Mouse (Mus musculus) testis, postnatal 14 days (tissue): Measurements from ENCODE around the gene Cradd.

Experiments
- DNase-seq: peaks from one replicate; pipeline ENCODE4 v3.0.0; 2021; ENCODE audit warnings: low spot score

Cradd gene

DNA sequence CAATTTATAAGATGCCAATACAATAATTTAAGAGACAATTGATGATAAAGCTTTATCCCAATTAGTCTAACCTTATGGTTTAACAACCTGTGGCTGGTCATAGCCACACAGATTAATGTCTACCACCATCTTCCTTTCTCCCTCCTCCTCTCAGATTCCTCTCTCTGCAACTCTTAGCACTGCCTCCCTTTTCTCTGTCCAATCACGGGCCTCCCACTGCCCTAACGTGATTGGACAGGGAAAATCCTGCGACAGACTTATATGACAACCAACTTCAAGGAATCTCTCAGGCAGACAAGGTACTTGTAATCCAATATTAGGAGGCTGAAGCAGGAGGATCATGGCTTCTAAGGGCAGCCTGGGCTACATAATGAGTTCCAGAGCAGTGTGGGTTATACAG, 8.7 kb upstream of the Cradd start:
- no peak for DNase-seq

DNA sequence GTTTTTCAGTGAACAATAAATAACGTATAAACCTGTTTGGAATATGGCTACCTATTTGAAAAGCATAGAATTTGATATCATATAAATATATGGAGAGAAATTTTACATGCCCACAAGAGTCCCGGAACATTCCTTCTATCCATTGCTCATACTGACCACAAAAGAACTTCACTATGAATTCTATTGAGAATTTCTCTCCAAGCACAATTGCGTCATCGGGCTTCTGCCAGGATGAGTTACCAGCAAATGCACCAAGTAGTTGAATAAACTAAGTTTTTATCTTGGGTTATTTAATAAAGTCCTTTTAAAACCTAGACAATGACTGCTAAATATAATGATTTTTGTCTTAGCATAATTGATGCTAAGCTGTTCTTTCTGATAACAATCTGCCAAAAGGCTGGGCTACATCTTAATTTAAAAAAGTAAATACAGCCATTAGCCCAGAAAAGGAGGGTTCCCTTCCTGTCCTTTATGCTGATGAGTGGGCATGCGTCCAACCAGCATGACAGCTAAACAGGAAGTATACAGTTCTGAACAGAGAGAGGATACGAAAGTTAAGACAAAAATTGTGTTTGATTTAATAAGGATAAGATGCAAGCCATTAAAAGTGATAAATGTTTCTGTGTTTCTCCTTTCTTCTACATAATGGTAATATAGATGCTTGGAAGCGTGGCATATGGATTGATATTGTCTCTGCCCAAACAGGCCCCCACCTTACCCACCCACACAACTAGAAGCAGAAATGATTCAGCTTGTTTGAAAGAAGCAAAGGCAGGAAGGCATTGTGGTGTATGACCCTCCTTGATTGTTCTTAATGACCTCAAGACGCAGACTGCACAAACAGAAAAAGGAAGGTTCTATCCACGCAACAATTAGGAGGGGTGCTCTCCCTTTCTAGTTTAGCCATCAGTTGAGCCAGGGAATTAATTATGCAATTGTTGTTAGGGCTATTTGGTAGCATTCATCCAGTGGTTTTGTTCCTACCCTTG, 6.7 kb upstream of the Cradd start:
- no peak for DNase-seq

DNA sequence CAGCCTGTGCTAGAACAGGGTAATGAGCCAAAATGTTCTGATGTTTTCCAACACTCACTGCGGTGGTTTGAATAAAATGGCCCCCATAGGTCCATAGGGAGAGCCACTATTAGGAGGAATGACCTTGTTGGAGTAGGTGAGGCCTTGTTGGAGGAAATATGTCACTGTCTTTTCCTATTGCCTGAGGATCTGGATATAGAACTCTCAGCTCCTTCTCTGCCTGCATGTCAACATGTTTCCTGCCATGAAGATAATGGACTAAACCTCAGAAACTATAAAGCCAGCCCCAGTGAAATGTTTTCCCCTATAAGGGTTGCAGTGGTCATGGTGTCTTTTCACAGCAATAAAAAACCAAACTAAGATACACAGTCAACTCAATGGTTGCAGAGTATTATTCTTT, 6.0 kb upstream of the Cradd start:
- no peak for DNase-seq

DNA sequence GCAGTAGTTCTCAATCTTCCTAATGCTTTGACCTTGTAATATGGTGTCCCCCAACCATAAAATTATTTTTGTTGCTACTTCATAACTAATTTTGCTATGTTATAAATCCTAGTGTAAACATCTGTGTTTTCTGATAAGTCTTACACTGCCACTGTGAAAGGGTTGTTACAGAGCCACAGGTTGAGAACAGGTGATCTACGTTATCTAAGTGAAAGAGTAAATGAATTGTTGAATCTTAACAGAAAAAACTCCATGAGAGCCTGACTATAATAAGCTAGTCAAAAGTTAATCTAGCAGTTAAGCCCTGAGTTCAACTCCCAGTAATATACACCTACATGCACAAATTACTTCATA, 322 bp upstream of the Cradd start:
- DNase-seq: no peak

DNA sequence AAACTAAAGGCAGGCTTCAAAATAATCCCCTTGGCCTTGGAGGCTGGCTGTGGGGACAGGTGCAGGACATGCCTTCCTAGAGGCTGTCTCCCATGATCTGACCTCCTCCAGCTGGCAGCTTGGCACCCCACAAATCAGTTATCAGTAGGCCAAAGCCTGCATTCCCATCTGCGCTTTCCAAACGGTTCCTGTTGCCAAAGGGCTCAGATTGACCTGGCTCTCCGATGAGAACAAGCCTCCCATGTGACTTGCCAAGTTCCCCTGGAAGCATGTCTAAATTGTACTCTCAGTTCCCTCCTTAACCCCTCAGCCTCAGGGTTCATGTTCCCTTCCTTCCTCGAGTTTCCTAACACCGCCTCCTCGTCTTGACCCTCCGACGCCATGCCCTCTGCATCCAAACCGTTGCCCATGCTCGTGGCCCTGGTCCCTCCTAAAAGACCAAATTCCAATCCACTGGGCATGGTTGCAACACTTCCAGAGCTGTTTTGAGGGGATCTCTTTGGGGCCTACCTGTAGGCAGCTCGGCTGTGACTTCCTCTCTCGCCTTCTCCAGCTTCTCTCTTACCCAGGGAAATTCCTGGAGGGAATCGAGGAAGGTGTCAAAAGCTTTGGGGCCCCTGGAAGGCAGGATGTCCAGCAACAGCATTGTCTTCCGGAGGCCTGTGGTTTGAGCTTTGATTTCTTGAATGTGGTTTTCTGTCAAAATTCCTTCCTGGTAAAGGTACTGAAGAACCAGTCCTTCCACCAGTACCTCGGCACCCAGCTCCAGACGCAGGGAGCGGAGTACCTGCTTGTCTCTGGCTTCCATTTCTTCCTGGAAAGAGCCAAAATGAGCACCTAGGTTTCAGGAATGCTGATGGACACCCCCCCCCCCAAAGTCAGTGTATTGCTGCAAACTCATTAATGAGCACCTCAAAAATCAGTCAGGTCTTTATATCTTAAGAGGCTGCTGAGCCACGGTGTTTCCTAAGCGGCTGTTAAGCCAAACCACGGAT, 1.6 kb downstream of the Cradd start:
- DNase-seq: peak; percentile 75

DNA sequence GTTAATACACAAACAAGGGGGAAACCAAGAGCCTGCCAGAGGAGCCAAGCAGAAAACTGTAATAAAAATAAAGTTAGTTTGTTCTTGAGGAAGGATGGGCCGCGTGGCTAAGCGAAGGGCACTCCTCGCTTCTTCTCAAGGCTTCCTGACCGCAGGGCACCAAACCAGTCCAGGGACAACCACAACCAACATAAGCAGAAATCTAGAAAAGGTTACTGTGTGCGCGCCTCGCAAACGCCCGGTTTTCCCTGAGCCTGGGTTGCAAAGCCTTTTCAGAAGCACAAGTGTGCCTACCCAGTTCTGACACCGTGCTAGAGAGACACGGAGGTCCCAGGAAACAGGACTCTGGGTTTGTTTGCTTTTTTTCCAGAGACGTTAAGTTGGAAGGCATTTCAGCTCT, 4.9 kb downstream of the Cradd start:
- no peak for DNase-seq

DNA sequence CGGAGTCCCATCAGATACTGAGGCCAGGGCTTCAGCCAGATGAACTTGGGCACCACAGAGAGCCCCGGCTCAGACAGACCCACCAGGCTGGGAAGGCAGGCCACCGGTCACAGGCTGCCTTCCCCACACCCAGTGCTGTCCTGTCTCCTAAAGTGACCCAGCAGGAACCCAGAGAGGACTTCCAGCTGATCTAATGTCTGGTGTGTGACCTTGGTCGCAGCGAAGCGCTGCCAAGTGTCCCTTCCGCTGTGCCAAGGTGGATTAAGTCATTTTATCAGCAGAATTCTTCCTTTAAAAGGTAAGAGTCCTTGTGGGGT, 5.6 kb downstream of the Cradd start:
- peak; percentile 41 for DNase-seq

DNA sequence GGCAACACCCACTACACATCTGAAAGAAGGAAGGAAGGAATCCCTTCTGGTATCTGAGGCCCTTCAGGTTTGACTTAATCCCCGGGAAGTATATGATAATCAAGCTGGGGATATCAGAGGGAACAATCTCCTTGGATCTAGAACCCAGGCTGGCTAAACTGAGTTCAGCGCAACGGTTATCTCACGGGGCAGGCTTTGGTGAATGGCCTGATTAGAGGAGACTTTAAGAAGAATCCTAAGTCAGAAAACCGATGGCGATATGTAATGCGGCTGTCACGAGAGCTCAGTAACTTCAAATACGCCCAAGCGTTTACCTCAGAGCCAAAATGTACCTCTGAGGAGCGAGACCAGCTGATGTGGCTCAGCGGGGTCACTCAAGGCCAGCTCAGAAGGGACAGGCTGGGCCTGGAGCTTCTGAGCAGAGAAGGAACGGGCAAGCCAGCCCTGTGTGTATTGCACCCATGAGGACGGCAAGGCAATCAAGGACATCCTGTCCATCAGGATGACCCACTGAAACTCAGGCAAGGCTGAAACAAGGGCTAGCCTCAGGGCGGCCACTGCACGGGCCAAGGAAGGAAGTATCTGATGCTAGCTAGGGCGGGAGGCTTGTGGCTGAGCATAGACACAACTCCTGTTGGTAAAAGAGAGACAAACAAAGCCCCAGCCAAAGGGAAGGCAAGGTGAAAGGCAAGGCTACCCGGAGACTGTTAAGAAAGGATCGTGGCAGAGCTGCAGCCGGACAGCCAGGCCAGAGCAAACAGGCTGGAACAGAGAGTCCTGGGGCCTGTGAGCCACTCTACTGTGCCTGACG, 6.1 kb downstream of the Cradd start:
- peak; percentile 38 for DNase-seq

DNA sequence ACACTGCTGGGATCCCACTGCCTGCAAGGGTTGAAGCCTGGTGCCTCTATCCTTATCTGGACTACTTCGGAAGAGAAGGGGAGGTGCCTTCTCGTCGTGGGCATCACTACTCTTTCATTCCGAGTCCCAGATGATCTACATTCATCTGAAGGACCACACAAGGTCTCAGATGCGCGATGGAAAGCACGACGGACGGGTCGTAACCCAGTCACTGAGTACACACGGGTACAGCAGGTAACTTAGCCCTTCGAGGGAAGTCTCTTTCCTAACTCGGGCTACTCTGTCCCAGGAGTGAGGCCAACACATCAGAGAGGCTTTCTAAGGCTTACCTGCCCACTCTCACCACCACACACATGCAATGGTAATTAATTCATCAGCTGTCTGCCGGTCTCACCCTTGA, 6.8 kb downstream of the Cradd start:
- DNase-seq: no peak

DNA sequence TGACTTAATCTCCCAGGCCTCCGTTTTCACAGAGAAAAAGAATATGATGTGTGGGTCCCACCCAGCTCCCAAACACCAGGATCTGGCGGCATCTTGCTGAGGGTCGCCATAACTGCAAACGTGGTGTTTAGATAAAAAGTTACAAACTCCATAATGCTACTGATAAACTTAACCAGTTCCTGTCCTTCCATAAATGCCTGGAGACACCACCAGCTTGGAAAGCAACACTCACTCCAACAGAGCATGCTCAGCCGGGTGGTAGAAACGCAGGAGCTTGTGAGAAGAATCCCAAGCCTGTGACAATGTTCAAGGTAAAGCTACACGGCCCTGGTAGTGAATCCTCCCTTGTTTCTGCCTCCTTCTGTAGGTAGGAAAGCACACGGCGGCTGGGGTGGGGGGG, 7.3 kb downstream of the Cradd start:
- no peak for DNase-seq

DNA sequence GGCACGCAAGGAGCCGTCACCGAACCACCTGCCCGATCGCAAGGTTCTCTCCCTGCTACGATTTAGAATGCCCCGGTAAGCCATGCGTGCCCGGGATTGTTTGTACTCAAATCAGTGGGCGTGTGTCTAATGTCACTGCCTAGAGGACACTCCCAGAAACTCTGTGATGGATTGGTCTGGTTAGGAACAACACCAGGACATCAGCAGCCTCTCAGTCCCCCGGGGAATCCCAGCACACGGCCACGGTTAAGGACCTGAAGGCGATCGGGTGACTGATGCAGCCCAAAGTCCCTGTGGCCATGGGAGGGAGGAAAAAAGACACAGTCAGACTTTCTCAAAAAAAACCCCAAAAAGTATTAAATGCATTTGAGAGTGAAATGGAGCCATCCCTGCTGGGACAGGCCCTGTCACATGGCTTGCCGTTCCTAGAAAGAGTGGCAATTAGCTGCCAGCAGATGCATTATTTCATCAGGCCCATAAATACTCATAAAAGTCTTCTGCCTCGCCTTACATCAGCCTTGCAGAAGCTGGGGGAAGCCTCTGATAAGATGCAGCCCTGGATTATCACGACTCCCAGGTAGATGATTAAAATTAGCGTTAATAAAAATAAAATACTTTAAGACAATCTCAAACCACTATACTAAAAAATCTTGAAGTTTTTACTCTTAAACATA, 8.0 kb downstream of the Cradd start:
- no peak for DNase-seq

DNA sequence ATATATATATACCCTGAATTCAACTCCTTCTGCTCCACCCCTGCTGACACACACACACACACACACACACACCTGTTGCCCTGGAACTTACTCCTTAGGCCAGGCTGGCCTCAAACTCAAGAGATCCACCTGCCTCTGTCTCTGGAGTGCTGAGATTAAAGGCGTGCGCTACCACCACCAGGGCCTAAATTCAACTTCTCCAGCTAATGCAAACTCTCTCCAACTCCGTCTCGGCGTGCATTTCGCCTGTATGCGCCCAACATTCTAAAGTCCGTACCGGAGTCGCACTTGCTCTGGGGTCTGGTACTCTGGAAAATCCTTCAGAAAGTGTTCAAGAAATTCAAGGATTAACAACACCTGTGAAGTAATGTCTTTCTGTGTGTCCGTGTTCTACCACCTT, 8.6 kb downstream of the Cradd start:
- DNase-seq: no peak

DNA sequence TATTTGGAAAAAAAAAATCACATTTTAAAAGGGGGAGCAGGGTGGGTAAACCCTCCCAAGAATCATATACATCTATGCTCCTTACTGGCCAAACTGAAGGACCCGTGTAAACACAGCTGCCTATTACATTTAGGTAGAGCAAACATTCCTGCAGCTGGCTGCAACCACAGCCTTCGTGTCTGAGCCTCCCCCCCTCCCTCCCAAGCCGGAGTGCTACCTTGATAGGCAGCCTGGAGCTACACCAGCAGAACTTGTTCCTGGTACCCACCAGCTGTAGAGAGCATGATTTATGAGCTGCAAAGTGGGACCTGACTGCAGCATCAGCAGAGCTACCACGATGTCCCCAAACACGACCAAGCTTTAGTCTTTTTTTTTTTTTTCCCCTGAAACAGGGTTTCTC, 9.9 kb downstream of the Cradd start:
- no peak for DNase-seq

DNA sequence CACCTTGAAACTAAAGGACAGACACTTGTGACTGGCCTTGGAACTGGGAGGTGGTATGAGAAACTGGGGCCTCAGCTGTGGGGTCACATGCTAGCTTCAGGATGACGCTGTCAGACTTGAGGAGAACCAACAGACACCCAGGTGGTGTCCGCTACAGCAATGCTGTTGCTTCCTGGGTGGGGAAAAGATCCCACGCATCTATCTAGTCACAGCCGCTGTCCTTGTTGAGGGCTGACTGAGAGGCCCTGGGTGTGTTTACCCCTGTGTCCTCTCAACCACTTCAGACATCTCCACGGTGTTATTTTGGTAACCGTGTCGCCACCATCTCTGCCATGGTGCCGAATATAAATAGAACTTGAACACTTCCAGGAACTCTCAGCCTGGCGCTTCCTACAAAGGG, 10.4 kb downstream of the Cradd start:
- DNase-seq: no peak

DNA sequence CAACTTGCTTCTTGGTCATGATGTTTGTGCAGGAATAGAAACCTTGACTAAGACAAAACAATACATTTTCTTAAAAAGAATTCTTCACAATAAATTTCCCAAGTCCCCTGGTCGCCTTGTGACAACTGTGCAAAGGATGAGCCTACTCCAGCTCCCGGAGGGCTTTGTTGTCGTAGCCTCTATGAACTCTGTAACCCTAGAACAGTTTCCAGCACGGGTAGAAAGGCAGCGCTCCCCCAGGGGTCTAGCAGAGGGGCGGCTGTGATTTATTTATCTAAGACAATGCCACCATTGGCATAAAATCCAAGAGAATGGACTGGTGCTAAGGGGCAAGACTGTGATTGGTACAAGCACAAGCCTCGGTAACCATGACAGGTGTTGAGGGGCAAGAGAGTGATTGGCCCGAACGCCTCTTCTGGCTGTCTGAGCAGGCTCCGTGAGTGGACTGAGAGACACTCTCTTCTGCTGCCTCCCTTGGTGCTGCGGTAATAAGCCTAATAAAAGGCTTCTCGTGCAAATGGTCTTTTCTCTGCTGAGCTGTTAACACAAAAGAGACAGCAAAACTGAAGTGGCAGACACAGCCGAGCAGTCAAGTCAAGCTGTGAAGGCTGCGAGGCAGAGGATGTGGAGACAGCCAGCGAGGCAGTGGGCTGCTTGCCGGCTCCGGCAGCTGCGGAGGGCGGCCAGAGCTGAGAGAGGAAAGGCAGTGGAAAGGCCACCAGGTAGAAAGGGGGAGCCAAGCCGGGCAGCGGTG, 13.1 kb downstream of the Cradd start:
- no peak for DNase-seq

DNA sequence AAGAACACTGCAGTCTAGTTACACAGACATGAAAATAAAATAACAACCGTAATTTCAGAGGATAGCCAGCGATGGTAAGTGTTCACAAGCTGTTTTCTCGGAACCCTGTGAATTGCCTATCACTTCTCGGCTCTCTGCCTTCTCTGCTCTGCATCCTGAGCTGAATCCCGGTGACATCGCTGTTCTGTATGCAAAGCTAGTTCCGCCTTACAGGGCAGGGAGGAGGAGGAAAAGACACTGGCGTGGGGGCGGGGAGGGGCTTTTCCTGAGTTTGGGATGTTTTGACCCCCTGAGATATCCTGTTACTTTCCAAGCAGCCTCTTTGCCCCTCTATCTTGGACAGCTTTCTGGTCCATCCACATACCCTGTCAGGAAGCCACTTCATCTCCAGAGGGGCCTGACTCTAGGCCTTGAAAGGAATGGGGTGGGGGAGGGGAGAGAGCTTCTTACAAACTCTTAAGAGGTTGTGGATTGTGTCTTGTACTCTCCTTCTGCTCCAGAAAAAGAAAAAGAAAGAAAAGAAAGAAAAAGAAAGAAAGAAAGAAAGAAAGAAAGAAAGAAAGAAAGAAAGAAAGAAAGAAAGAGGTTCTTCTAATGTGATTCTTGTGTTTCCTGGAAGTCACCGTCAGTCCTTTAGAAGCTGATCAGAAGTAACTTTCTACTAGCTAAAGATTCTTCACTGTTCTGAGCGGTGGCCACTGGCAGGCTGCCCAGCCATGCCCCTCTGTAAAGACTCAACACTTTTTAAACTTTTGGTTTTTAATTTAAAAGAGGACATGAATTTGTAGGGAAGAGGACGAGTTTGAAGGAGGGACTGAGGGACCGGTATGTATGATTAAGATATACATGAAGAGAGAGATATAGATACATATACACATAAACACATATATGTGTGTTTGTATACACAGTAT, 14.3 kb downstream of the Cradd start:
- no peak for DNase-seq

DNA sequence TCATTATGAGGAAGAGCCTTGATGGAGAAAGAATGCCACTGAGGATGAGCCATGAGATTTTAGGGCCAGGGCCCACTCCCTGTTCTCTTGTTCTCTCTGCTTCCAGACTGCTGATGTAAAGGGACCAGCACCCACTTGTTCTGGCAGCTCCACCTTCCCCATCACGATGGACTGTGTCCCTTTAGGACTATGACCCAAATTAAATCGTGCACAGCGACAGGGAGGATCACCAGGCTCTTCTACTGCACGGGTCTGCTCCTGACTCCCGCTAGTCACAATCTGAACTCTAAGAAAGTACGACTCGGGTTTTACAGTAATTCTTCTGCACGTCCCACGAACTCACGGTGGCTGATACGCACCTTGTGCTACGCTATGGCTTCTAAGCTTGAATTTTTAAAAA, 14.9 kb downstream of the Cradd start:
- DNase-seq: no peak

DNA sequence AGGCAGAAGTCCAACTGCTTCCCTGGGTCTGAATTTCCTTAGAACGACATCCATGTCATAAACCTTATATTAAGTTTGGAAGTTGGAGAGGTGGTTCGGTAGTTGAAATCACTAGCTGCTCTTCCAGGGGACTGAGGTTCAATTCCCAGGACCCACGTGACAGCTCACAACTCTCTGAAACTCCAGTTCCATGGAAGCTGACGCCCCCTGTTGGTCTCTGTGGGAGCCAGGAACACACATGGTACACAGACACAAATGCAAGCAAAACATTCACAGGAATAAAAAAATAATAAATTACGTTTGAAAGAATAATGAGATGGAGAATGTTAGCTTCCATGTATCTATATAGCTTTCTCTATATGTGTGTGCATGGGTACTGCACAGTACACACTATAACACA, 16.0 kb downstream of the Cradd start:
- DNase-seq: no peak

DNA sequence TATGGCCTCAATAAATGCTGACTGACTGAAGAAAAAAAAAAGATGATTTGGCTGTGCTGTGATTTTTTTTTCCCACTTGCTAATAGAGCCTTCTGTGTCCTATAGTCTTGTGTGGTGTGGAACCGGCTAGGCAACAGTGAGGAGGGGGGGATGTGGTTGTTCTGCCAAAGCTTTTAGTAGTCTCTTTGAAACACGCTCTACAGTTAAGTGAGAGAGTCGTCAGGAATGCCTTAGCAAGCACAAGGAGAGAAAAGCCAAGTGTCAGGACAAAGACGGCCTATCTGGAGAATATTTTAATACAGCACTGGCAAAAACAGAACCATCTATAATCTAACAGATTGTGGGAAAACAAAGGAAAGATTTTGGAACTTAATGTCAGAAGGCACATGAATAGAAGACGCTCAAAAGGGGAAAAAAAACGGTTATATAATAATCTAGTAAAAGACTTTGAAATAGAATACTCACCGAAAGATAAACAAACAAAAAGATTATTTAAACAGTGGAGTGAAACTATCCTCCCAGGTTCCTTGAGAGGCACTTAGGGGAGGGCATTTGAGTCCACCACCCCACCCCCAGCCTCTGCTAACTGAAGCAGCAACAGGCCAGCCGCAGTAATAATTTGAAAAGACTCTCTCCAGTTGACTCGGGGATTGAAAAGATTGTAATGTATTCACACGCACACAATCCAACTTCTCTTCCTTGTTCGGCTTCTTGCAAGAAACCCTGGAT, 16.9 kb downstream of the Cradd start:
- no peak for DNase-seq
